8 mouse cellular contexts compared by ENCODE assay signal in the genomic region with DNA sequence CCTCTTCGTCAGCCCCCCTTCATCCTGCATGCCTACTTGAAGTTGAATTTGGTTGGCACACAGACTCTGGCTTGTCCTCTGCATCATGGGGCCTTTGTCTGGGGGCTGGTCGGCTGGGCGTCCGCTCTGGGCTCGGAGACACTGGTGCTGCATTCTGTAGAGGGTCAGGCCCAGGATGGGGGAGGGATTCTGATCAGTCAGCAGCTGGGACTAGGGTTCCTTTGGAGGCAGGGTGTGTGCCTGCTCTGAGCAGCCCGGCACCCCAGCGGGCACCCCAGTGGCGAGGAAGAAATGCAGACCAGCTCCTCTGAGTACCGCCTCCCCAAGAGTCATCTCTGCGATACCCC.
DNase-seq lines count a peak whose midpoint lies in the region; ATAC-seq and TF ChIP-seq lines count a peak whose summit lies in the region.

No protein-coding gene starts in this region.

- no peaks in the 10 kb centered on the region for H3K27me3 ChIP-seq in heart, embryonic 10.5 days (ENCODE audit: insufficient read depth, poor library complexity, severe bottlenecking)
- H3K27me3 ChIP-seq in forebrain, embryonic 13.5 days = no peaks in the 10 kb centered on the region
- peaks cover 10% of the 10 kb centered on the region for H3K27me3 ChIP-seq in liver, embryonic 12.5 days (replicated peaks)
- no peaks in the 10 kb centered on the region for H3K27me3 ChIP-seq in stomach, postnatal 0 days (ENCODE audit: control insufficient read depth, insufficient read depth, low read length)

- peak overlapping the region; percentile 60 for H3K9ac ChIP-seq in forebrain, embryonic 13.5 days
- peak overlapping the region; percentile 39; the same call in 1 of the 2 replicates for H3K9ac ChIP-seq in liver, embryonic 12.5 days
- H3K9ac ChIP-seq in stomach, postnatal 0 days (ENCODE audit: low read length) = peak overlapping the region; percentile 45

- H3K9me3 ChIP-seq in heart, embryonic 10.5 days = no peaks in the 10 kb centered on the region
- no peaks in the 10 kb centered on the region for H3K9me3 ChIP-seq in forebrain, embryonic 13.5 days (replicated peaks)
- H3K9me3 ChIP-seq in liver, embryonic 12.5 days (replicated peaks) = no peaks in the 10 kb centered on the region
- H3K9me3 ChIP-seq in stomach, postnatal 0 days (ENCODE audit: control insufficient read depth, low read length) = no peaks in the 10 kb centered on the region

- H3K4me1 ChIP-seq in heart, embryonic 10.5 days = peaks cover 46% of the 10 kb centered on the region
- peaks cover 59% of the 10 kb centered on the region for H3K4me1 ChIP-seq in forebrain, embryonic 13.5 days
- H3K4me1 ChIP-seq in liver, embryonic 12.5 days = peaks cover 48% of the 10 kb centered on the region
- peaks cover 14% of the 10 kb centered on the region for H3K4me1 ChIP-seq in stomach, postnatal 0 days (replicated peaks; ENCODE audit: control insufficient read depth, insufficient read depth)

- H3K27ac ChIP-seq in heart, embryonic 10.5 days = peak overlapping the region; percentile 81
- H3K27ac ChIP-seq in forebrain, embryonic 13.5 days = peak overlapping the region; percentile 98
- no peak overlapping the region for H3K27ac ChIP-seq in liver, embryonic 12.5 days
- H3K27ac ChIP-seq in stomach, postnatal 0 days (replicated peaks) = peak overlapping the region; percentile 78

- peak overlapping the region; percentile 53 for H3K4me2 ChIP-seq in forebrain, embryonic 13.5 days
- peak overlapping the region; percentile 49 for H3K4me2 ChIP-seq in liver, embryonic 12.5 days
- peak overlapping the region; percentile 45 for H3K4me2 ChIP-seq in stomach, postnatal 0 days (replicated peaks; ENCODE audit: low read depth)

- DNase-seq in heart, embryonic 10.5 days (ENCODE audit: low spot score) = no peak
- no peak for DNase-seq in heart, adult 11 months
- no peak for DNase-seq in stomach, postnatal 0 days (ENCODE audit: low spot score)
- DNase-seq in frontal cortex, postnatal 14 days (ENCODE audit: low spot score in 2 of 2) = no peak

- H3K36me3 ChIP-seq in heart, embryonic 10.5 days = peaks cover 5% of the 10 kb centered on the region; the same call in 1 of the 2 replicates
- no peaks in the 10 kb centered on the region; the same call in 1 of the 2 replicates for H3K36me3 ChIP-seq in forebrain, embryonic 13.5 days (ENCODE audit: poor library complexity, severe bottlenecking)
- peaks cover 29% of the 10 kb centered on the region for H3K36me3 ChIP-seq in liver, embryonic 12.5 days
- H3K36me3 ChIP-seq in stomach, postnatal 0 days (ENCODE audit: control insufficient read depth, insufficient read depth, low read length) = no peaks in the 10 kb centered on the region

- TF ChIP-seq EP300 in stomach, postnatal 0 days (optimal IDR thresholded peaks at IDR 0.05) = no peak

- 11% methylated on average over 10 of the region's 10 CpGs for WGBS in heart, embryonic 10.5 days
- 7% methylated on average over 10 of the region's 10 CpGs for WGBS in forebrain, embryonic 13.5 days
- 26% methylated on average over 10 of the region's 10 CpGs for WGBS in liver, embryonic 12.5 days (ENCODE audit: insufficient replicate concordance)
- 37% methylated on average over 10 of the region's 10 CpGs for WGBS in stomach, postnatal 0 days

- H3K4me3 ChIP-seq in heart, embryonic 10.5 days = peak overlapping the region; percentile 48
- H3K4me3 ChIP-seq in forebrain, embryonic 13.5 days = peak overlapping the region; percentile 14
- H3K4me3 ChIP-seq in liver, embryonic 12.5 days = no peak overlapping the region
- H3K4me3 ChIP-seq in stomach, postnatal 0 days (ENCODE audit: low read depth, low read length) = peak overlapping the region; percentile 15; the same call in 1 of the 2 replicates

- no peak for TF ChIP-seq CTCF in stomach, postnatal 0 days (IDR thresholded peaks at IDR 0.05; ENCODE audit: low read depth)

- ATAC-seq in CD4-positive, CD25-positive, alpha-beta regulatory T cell, adult 4 months = peak; percentile 35
- peak; percentile 46 for ATAC-seq in forebrain, embryonic 13.5 days
- no peak for ATAC-seq in liver, embryonic 12.5 days
- ATAC-seq in stomach, postnatal 0 days (ENCODE audit: low FRiP score, low TSS enrichment) = 0 out of 2 replicates have a peak, but pooled peaks have one; percentile 24
- ATAC-seq in megakaryocyte-erythroid progenitor cell, adult 5-6 weeks (replicated peaks; ENCODE audit: low FRiP score, low TSS enrichment, poor library complexity, severe bottlenecking) = no peak; the same call in 1 of the 2 replicates

Comparison
In these comparisons a context has a peak if more than half of its experiments do, and no peak if none do; other contexts are left out.
1. ATAC-seq: peak in CD4-positive, CD25-positive, alpha-beta regulatory T cell, adult 4 months (single experiment), forebrain, embryonic 13.5 days (single experiment) and stomach, postnatal 0 days (single experiment); none in liver, embryonic 12.5 days (single experiment) and megakaryocyte-erythroid progenitor cell, adult 5-6 weeks (single experiment).
2. Peak in every context shown above with its lines, with median percentiles within 50 percentile points of each other: H3K4me2 ChIP-seq and H3K9ac ChIP-seq.